Comparison of ENCODE assay signal across 32 mouse cellular contexts in genomic region chr3:154868807-154869206, GRCm38 (mm10).
"Had no signal": no experiment of that assay in that cellular context is flagged by ENCODE, and none has a peak within 500 bp of the region (broad histone marks: within the 10 kb centered on the region; RNA-seq: fewer than 3 reads in every experiment).

No protein-coding gene starts in this region.

- H3K27ac ChIP-seq: left cerebral cortex, adult 2 months; limb, embryonic 10.5 days; limb, embryonic 12.5 days; limb, embryonic 13.5 days; limb, embryonic 15.5 days; liver, embryonic 12.5 days; liver, embryonic 13.5 days; liver, embryonic 14.5 days; liver, embryonic 15.5 days; lung, embryonic 15.5 days; macrophage; midbrain, embryonic 10.5 days; midbrain, embryonic 12.5 days; midbrain, embryonic 13.5 days; midbrain, embryonic 15.5 days had no signal

- H3K4me1 ChIP-seq: limb, embryonic 10.5 days; limb, embryonic 12.5 days; limb, embryonic 13.5 days; limb, embryonic 15.5 days; liver, embryonic 12.5 days; liver, embryonic 13.5 days; liver, embryonic 15.5 days; lung, embryonic 15.5 days; megakaryocyte, embryonic 14.5 days; midbrain, embryonic 10.5 days; midbrain, embryonic 12.5 days; midbrain, embryonic 13.5 days; midbrain, embryonic 15.5 days had no signal

- H3K4me3 ChIP-seq: left cerebral cortex, adult 2 months; limb, embryonic 10.5 days; limb, embryonic 12.5 days; limb, embryonic 13.5 days; limb, embryonic 15.5 days; liver, embryonic 12.5 days; liver, embryonic 13.5 days; liver, embryonic 15.5 days; lung, embryonic 15.5 days; megakaryocyte, embryonic 14.5 days; midbrain, embryonic 10.5 days; midbrain, embryonic 12.5 days; midbrain, embryonic 13.5 days; midbrain, embryonic 15.5 days; myocyte had no signal

- H3K4me2 ChIP-seq: limb, embryonic 12.5 days; limb, embryonic 13.5 days; limb, embryonic 15.5 days; liver, embryonic 11.5 days; liver, embryonic 12.5 days; liver, embryonic 13.5 days; liver, embryonic 15.5 days; lung, embryonic 14.5 days; lung, embryonic 15.5 days; midbrain, embryonic 11.5 days; midbrain, embryonic 12.5 days; midbrain, embryonic 13.5 days; midbrain, embryonic 15.5 days had no signal

- DNase-seq: left cerebral cortex, postnatal 4 days; liver; liver, embryonic 13.5 days; liver, postnatal 0 days; lung, adult 18-20 months; lung, adult 2 months; lung, embryonic 14.5 days; lung, postnatal 10 days; lung, postnatal 14 days; lung, postnatal 36 days; lung, postnatal 4 days; midbrain, embryonic 14.5 days had no signal

- H3K27me3 ChIP-seq: limb, embryonic 12.5 days; limb, embryonic 13.5 days; limb, embryonic 15.5 days; liver, embryonic 12.5 days; liver, embryonic 13.5 days; liver, embryonic 15.5 days; lung, embryonic 15.5 days; megakaryocyte, embryonic 14.5 days; midbrain, embryonic 12.5 days; midbrain, embryonic 13.5 days; midbrain, embryonic 15.5 days had no signal

- H3K36me3 ChIP-seq: limb, embryonic 10.5 days; limb, embryonic 12.5 days; limb, embryonic 13.5 days; limb, embryonic 15.5 days; liver, embryonic 12.5 days; liver, embryonic 13.5 days; liver, embryonic 15.5 days; lung, embryonic 15.5 days; midbrain, embryonic 10.5 days; midbrain, embryonic 12.5 days; midbrain, embryonic 13.5 days; midbrain, embryonic 15.5 days had no signal

- H3K9ac ChIP-seq: limb, embryonic 12.5 days; limb, embryonic 13.5 days; limb, embryonic 15.5 days; liver, embryonic 12.5 days; liver, embryonic 13.5 days; liver, embryonic 14.5 days; liver, embryonic 15.5 days; liver, postnatal 0 days; lung, embryonic 14.5 days; lung, embryonic 15.5 days; midbrain, embryonic 12.5 days; midbrain, embryonic 13.5 days; midbrain, embryonic 15.5 days had no signal

- H3K9me3 ChIP-seq: limb, embryonic 10.5 days; limb, embryonic 12.5 days; limb, embryonic 13.5 days; limb, embryonic 15.5 days; liver, embryonic 12.5 days; liver, embryonic 13.5 days; liver, embryonic 15.5 days; lung, embryonic 15.5 days; midbrain, embryonic 10.5 days; midbrain, embryonic 12.5 days; midbrain, embryonic 13.5 days; midbrain, embryonic 15.5 days had no signal

- ATAC-seq: liver, embryonic 12.5 days; liver, postnatal 0 days; lung, postnatal 0 days; midbrain, embryonic 13.5 days; midbrain, embryonic 15.5 days; midbrain, embryonic 16.5 days had no signal
